Mouse (Mus musculus) lung, postnatal 36 days (tissue): Measurements from ENCODE around the gene Hip1r.
A peak's percentile ranks its signal among the peaks of the same experiment; 100 is the strongest.

Experiments used
- DNase-seq: peaks from one replicate; pipeline ENCODE4 v3.0.0; 2022; ENCODE audit warnings: mixed read lengths

The Hip1r gene

GRCm38 (mm10) chr5:124018651-124019050, 45.2 kb downstream of the Hip1r start:
- no peak for DNase-seq

- DNase-seq: peak; percentile 91
Observed at GRCm38 (mm10) chr5:124019348-124020216, 46.2 kb downstream of the Hip1r start.

GRCm38 (mm10) chr5:124021148-124021547, 47.7 kb downstream of the Hip1r start:
- DNase-seq: peak; percentile 74

- no peak for DNase-seq
Observed at GRCm38 (mm10) chr5:124021701-124022100, 48.3 kb downstream of the Hip1r start.

GRCm38 (mm10) chr5:124022365-124022764, 48.9 kb downstream of the Hip1r start:
- DNase-seq: no peak

GRCm38 (mm10) chr5:124024677-124025076, 51.2 kb downstream of the Hip1r start:
- DNase-seq: no peak

GRCm38 (mm10) chr5:124025146-124025545, 51.7 kb downstream of the Hip1r start:
- no peak for DNase-seq

- no peak for DNase-seq
Observed at GRCm38 (mm10) chr5:124025587-124026441, 52.4 kb downstream of the Hip1r start.

- DNase-seq: no peak
Observed at GRCm38 (mm10) chr5:124026568-124026967, 53.1 kb downstream of the Hip1r start.

- no peak for DNase-seq
Observed at GRCm38 (mm10) chr5:124027702-124028470, 54.5 kb downstream of the Hip1r start.

GRCm38 (mm10) chr5:124028680-124029079, 55.3 kb downstream of the Hip1r start:
- no peak for DNase-seq

GRCm38 (mm10) chr5:124029220-124030035, 56.0 kb downstream of the Hip1r start:
- DNase-seq: no peak

- DNase-seq: no peak
Observed at GRCm38 (mm10) chr5:124030386-124031067, 57.1 kb downstream of the Hip1r start.

- DNase-seq: no peak
Observed at GRCm38 (mm10) chr5:124031068-124031955, 57.9 kb downstream of the Hip1r start.

- DNase-seq: peak; percentile 91
Observed at GRCm38 (mm10) chr5:124032001-124032508, 58.6 kb downstream of the Hip1r start, which contains the start of gene Vps37b. Vps37b (minus strand) TSS chr5:124032270.

- DNase-seq: no peak
Observed at GRCm38 (mm10) chr5:124034471-124034870, 61.0 kb downstream of the Hip1r start.

- DNase-seq: no peak
Observed at GRCm38 (mm10) chr5:124035406-124035805, 62.0 kb downstream of the Hip1r start.

GRCm38 (mm10) chr5:124035806-124036205, 62.4 kb downstream of the Hip1r start:
- DNase-seq: no peak

GRCm38 (mm10) chr5:124036341-124036740, 62.9 kb downstream of the Hip1r start:
- no peak for DNase-seq

- peak; percentile 32 for DNase-seq
Observed at GRCm38 (mm10) chr5:124036836-124037235, 63.4 kb downstream of the Hip1r start.
